Mouse (Mus musculus) midbrain, embryonic 15.5 days (tissue): ENCODE measurements around the gene Syf2. TPM values are rescaled to one million over a fixed set of nuclear protein-coding genes. Genes with fewer than 3 reads are reported as not detected.
"Not testable (repeated sequence)": the region's sequence is repeated elsewhere in the genome, so short reads cannot be mapped to it uniquely, and the experiment has no call there.

Experiments
- ATAC-seq: fragments of 200-750 bp; cut with Nextera tagmentation; replicated peaks from 2 replicates; pipeline ENCODE4 v1.8.0; 2017; ENCODE audit warnings: moderate TSS enrichment
- H3K27ac ChIP-seq: fragments of 300-500 bp; sonication (generic); 2 replicates; pipeline ENCODE4 v1.5.1; 2015; ENCODE audit warnings: mild to moderate bottlenecking, inconsistent platforms
- H3K27me3 ChIP-seq: fragments of 300-500 bp; sonication (generic); replicated peaks from 2 replicates; pipeline ENCODE4 v1.6.1; 2015; ENCODE audit warnings: inconsistent platforms
- H3K36me3 ChIP-seq: fragments of 300-500 bp; sonication (generic); replicated peaks from 2 replicates; pipeline ENCODE4 v1.6.1; 2015; ENCODE audit warnings: inconsistent platforms
- H3K4me1 ChIP-seq: fragments of 300-500 bp; sonication (generic); 2 replicates; pipeline ENCODE4 v1.6.1; 2015; ENCODE audit warnings: inconsistent platforms
- H3K4me2 ChIP-seq: fragments of 300-500 bp; sonication (generic); 2 replicates; pipeline ENCODE4 v1.6.1; 2015; ENCODE audit warnings: inconsistent platforms, mild to moderate bottlenecking, moderate library complexity
- H3K4me3 ChIP-seq: fragments of 300-500 bp; sonication (generic); 2 replicates; pipeline ENCODE4 v1.5.1; 2015; ENCODE audit warnings: mild to moderate bottlenecking, inconsistent platforms
- H3K9ac ChIP-seq: fragments of 300-500 bp; sonication (generic); 2 replicates; pipeline ENCODE4 v1.6.1; 2015; ENCODE audit warnings: mild to moderate bottlenecking, inconsistent platforms
- H3K9me3 ChIP-seq: fragments of 300-500 bp; sonication (generic); 2 replicates; pipeline ENCODE4 v1.6.1; 2016; ENCODE audit warnings: inconsistent platforms
- WGBS: fragments of 180-500 bp; shearing (Covaris S2); methylation state at CpG from one replicate; pipeline ENCODE4 v1.1.7; 2015; ENCODE audit warnings: mixed read lengths; 5-methylcytosine and 5-hydroxymethylcytosine counted together
- polyA plus RNA-seq: library from polyadenylated mRNA; unstranded; fragments of >200 nt; fragmentation: Nextera tagmentation; extraction: Ambion mirVana; gene quantifications from 2 replicates; pipeline ENCODE4 v1.2.1, GENCODE M21; 2015

The Syf2 gene
- 58.6 and 60.5 TPM in 2 replicates for polyA plus RNA-seq

DNA sequence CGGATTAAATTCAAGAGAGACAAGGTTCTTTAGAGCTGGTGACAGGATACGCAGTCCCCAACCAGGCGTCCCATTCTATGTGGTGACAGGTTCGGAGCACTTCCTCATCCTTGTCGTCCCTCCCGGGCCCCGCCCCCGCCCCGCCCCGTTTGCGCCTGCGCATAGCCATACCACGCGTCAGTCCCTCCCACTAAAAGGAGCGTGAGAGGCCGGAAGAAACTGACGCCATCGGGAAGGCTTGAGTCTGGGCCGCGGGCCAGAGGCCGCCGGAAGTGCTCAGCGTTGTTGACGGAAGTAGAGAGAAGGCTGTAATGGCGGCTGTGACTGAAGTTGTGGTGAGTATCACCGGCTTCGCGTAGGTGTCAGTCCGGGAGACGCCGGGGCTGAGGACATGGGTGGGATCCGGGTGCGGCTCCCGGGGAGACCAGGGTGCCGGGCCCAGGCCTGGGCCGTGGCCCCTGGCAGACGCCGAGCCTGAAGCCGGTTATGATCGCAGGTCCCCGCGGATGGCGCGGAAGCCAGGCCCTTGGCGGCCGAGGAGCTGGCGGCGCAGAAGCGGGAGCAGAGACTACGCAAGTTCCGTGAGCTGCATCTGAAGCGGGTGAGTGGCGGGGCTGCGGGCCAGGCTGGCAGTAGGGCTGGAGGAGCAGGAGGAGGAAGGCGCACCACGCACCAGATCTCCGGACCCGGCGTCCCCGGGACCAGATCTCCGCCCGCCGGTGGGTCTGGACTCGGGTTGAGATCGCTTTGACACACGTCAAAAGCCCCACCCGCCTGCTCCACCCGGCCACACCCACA, at the start of gene Syf2:
Syf2 (plus strand) TSS at position 215 of the 798 bp plus-strand sequence.
- Histone ChIP-seq H3K9ac (peak within 1 kb of the TSS; percentile 81), H3K36me3 (peaks cover 50% of the 10 kb centered on the region), H3K27me3 (no peaks in the 10 kb centered on the region), H3K4me2 (peak within 1 kb of the TSS; percentile 94), H3K4me1 (peaks cover 28% of the 10 kb centered on the region), H3K9me3 (no peaks in the 10 kb centered on the region), H3K4me3 (peak within 1 kb of the TSS; percentile 99), H3K27ac (peak within 1 kb of the TSS; percentile 84)
- ATAC-seq, result peak; percentile 96
- WGBS, result under 1% methylated on average over 68 of the region's 68 CpGs

DNA sequence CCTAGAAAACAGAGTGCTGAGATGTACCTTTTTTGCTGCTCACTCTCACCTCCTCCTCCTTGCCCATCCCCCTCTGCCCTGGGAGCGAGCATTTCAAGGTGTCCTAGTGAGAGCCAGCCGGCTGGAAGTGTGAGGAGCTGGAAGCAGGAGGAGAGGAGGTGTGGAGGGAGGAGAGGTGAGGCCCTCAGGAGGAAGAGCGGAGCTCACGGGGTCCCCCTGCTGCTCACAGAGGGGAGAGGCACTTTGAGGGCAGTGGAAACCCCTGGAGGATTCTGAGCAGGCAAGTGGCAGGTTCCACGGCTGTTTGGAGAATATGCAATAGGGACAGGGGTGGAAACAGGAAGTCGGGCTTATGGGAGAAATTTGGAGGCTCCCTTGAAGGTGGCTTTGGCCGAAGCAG, 47.4 kb upstream of the Syf2 start:
- Histone ChIP-seq H3K27me3 (no peaks in the 10 kb centered on the region), H3K36me3 (no peaks in the 10 kb centered on the region), H3K27ac (no peak overlapping the region), H3K9ac (no peak overlapping the region), H3K4me2 (no peak overlapping the region), H3K4me1 (peaks cover 7% of the 10 kb centered on the region), H3K4me3 (no peak overlapping the region), H3K9me3 (no peaks in the 10 kb centered on the region)
- no peak for ATAC-seq
- 31% methylated on average over 7 of the region's 7 CpGs for WGBS

DNA sequence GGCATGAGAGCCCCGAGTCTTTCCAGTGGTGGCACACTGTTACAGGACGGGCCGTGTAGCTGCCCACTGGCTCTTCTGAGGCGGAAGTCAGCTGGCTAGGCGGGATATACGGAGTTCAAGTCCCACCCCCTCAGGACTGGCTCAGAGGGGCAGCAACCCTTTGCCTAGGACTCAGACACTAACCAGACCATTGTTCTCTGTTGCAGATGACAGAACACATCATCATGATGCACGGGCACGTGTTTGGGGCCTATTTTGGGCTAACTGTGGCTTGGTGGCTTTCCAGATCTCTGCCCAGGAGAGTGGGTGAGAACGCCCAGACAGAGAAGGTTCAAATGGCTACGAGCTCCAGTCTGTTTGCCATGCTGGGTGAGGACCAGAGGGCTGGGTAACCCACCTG, 46.9 kb upstream of the Syf2 start:
- WGBS, result 88% methylated on average over 10 of the region's 10 CpGs
- Histone ChIP-seq H3K4me1 (peaks cover 7% of the 10 kb centered on the region), H3K4me3 (no peak overlapping the region), H3K9ac (no peak overlapping the region), H3K36me3 (no peaks in the 10 kb centered on the region), H3K4me2 (no peak overlapping the region), H3K27me3 (no peaks in the 10 kb centered on the region), H3K9me3 (no peaks in the 10 kb centered on the region), H3K27ac (no peak overlapping the region)
- ATAC-seq, result no peak

DNA sequence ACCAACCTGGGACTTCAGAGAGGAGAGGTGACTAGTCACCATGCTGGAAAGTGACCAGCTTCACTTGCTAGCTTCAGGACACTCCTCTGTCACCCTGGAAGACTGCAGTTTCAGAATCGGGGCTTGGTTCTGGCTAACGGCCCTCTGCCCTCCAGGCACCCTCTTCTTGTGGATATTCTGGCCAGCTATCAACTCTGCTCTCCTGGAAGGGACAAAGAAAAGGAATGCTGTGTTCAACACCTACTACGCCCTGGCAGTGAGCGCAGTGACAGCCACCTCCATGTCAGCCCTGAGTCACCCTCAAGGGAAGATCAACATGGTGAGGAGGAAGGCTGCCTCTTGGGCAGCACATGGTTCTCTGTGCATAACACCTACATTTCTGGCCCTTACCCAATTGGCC, 46.3 kb upstream of the Syf2 start:
- H3K27me3 ChIP-seq, result no peaks in the 10 kb centered on the region
- ATAC-seq, result no peak
- WGBS, result 88% methylated on average over 4 of the region's 4 CpGs
- no peak overlapping the region for H3K4me2 ChIP-seq
- H3K27ac ChIP-seq, result no peak overlapping the region
- H3K4me1 ChIP-seq, result peaks cover 5% of the 10 kb centered on the region
- no peaks in the 10 kb centered on the region for H3K36me3 ChIP-seq
- H3K4me3 ChIP-seq, result no peak overlapping the region
- no peak overlapping the region for H3K9ac ChIP-seq
- H3K9me3 ChIP-seq, result no peaks in the 10 kb centered on the region

DNA sequence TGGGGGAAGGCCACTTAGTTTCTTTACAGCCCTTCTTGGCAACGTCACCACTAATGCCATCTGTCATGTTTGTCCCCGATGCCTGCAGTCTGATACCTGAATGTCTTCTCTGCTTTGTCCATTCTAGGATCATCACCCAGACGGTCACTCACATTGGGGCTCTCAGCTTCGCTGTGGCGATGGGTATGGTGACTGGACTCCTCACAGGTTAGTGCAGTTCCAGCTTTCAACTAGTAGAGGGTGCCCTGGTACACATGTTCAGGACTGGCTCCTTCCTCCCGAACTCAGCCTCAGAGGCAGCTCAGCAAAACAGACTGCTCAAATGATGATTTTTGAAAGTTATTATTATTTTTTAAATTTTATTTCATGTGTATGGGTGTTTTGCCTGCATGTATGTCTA, 38.6 kb upstream of the Syf2 start:
- H3K27ac ChIP-seq, result no peak overlapping the region
- 77% methylated on average over 6 of the region's 6 CpGs for WGBS
- peaks cover 12% of the 10 kb centered on the region for H3K36me3 ChIP-seq
- no peak for ATAC-seq
- H3K9me3 ChIP-seq, result no peaks in the 10 kb centered on the region
- H3K27me3 ChIP-seq, result no peaks in the 10 kb centered on the region
- H3K4me3 ChIP-seq, result no peak overlapping the region
- H3K4me2 ChIP-seq, result no peak overlapping the region
- H3K4me1 ChIP-seq, result no peaks in the 10 kb centered on the region
- H3K9ac ChIP-seq, result no peak overlapping the region

DNA sequence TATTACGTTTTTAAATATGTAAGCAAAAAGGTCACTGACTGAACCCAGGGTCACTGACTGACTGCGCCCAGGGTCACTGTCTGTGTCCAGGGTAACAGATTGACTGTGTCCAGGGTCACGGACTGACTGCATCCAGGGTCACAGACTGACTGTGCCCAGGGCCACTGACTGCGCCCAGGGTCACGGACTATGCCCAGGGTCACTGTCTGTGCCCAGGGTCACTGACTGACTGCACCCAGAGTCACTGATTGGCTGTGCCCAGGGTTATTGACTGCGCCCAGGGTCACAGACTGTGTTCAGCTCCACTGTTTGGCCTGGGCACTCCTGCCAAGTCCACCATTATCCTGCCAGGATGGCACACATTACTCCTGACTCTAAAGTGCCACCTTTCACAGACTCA, 33.4 kb upstream of the Syf2 start:
- ATAC-seq, result no peak
- no peak overlapping the region for H3K4me2 ChIP-seq
- no peaks in the 10 kb centered on the region for H3K4me1 ChIP-seq
- H3K4me3 ChIP-seq, result no peak overlapping the region
- H3K27me3 ChIP-seq, result no peaks in the 10 kb centered on the region
- no peak overlapping the region for H3K9ac ChIP-seq
- 90% methylated on average over 6 of the region's 6 CpGs for WGBS
- peaks cover 46% of the 10 kb centered on the region for H3K36me3 ChIP-seq
- no peak overlapping the region for H3K27ac ChIP-seq
- H3K9me3 ChIP-seq, result no peaks in the 10 kb centered on the region

DNA sequence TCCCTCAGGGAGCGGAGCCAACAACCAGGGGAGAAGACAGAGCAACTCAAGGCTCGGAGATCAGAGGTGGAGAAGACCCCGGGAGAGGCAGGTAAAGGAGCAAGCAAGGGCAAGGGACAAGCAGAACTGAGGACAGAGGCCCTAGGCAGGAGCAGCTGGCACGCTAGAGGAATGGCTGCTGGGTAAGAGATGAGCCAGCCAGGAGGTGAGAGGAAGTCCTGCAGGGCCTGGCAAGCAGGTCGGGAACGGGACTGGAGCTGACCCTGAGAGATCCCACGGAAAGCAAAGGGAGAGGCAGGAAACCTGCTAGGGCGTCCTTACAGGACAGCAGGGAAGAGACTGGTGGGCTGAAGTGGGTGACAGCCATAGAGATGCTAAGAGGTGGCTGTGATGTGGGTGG, 29.6 kb upstream of the Syf2 start:
- H3K9ac ChIP-seq, result no peak overlapping the region
- WGBS, result 94% methylated on average over 8 of the region's 8 CpGs
- no peak for ATAC-seq
- H3K9me3 ChIP-seq, result no peaks in the 10 kb centered on the region
- H3K4me1 ChIP-seq, result no peaks in the 10 kb centered on the region
- no peaks in the 10 kb centered on the region for H3K27me3 ChIP-seq
- H3K4me3 ChIP-seq, result no peak overlapping the region
- H3K27ac ChIP-seq, result no peak overlapping the region
- no peak overlapping the region for H3K4me2 ChIP-seq
- peaks cover 64% of the 10 kb centered on the region for H3K36me3 ChIP-seq

DNA sequence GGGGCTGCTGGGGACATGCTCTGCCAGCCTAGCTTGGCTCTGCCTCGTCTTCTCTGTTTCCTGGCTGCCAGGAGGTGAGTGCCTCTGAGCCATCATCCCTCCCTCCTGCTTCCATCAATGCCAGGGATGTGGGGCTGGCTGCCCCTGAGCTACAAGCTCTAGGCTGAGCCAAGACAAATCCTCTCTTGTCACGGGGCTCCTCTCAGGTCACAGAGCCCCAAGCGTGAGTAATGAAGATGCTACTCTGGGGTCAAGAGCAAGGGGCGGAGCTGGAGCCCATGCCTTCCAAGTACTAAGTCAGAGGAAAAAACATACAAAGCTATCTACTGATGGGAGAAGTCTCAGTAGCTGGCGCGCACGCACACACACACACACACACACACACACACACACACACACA, 27.7 kb upstream of the Syf2 start:
- H3K36me3 ChIP-seq, result peaks cover 60% of the 10 kb centered on the region
- no peaks in the 10 kb centered on the region for H3K9me3 ChIP-seq
- no peak for ATAC-seq

DNA sequence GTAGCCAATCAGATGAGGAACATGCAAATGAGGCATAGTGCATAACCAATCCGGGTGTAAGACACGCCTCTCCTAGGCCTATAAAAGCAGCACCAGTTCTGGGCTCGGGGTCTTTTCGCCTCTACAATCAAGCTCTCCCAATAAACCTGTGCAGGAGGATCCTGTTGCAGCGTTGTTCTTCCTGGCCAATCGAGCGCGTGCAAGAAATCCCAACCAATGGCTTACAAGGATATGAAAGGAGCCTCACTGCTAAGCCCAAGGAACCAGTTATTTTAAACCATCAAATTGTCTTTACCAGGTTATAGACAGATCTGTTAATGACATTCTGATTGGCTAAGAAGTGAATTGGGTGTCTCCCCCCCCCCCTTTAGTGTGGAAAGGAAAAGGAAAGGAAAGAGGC, 19.3 kb upstream of the Syf2 start:
- not testable (repeated sequence) for H3K9me3 ChIP-seq, ATAC-seq, H3K9ac ChIP-seq, H3K27ac ChIP-seq, H3K4me3 ChIP-seq, H3K27me3 ChIP-seq, H3K4me2 ChIP-seq
- WGBS, result 97% methylated on average over 8 of the region's 8 CpGs
- H3K36me3 ChIP-seq, result peaks cover 26% of the 10 kb centered on the region
- peaks cover 17% of the 10 kb centered on the region for H3K4me1 ChIP-seq

More for the DNA sequence above, 27.7 kb upstream of the Syf2 start:
- Histone ChIP-seq H3K9ac (no peak overlapping the region), H3K27ac (no peak overlapping the region), H3K27me3 (no peaks in the 10 kb centered on the region), H3K4me2 (no peak overlapping the region), H3K4me1 (no peaks in the 10 kb centered on the region), H3K4me3 (no peak overlapping the region)
- 70% methylated on average over 7 of the region's 7 CpGs for WGBS

DNA sequence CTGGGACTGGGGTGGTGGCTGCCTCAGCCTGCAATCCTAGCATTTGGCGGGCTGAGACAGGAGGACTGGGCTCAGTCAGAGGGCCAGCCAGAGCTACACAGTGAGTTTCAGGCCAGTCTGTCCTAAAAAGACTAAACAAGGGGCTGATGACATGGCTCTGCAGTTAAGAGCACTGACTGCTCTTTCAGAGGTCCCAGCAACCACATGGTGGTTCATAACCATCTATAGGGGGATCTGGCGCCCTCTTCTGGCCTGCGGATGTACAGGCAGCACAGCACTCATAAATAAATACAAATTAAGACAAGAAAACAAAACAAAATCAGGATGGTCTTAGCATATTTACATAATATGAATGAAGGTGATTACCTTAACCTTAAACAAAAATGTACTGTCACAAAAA, 17.3 kb upstream of the Syf2 start:
- peak overlapping the region; percentile 76 for H3K4me3 ChIP-seq
- no peaks in the 10 kb centered on the region for H3K9me3 ChIP-seq
- H3K9ac ChIP-seq, result 0 out of 2 replicates have a peak overlapping the region, but pooled peaks have one; percentile 80
- H3K36me3 ChIP-seq, result peaks cover 12% of the 10 kb centered on the region
- H3K4me2 ChIP-seq, result peak overlapping the region; percentile 63
- peaks cover 17% of the 10 kb centered on the region for H3K4me1 ChIP-seq
- 30% methylated on average over 3 of the region's 3 CpGs for WGBS
- H3K27ac ChIP-seq, result no peak overlapping the region
- H3K27me3 ChIP-seq, result no peaks in the 10 kb centered on the region
- no peak for ATAC-seq

DNA sequence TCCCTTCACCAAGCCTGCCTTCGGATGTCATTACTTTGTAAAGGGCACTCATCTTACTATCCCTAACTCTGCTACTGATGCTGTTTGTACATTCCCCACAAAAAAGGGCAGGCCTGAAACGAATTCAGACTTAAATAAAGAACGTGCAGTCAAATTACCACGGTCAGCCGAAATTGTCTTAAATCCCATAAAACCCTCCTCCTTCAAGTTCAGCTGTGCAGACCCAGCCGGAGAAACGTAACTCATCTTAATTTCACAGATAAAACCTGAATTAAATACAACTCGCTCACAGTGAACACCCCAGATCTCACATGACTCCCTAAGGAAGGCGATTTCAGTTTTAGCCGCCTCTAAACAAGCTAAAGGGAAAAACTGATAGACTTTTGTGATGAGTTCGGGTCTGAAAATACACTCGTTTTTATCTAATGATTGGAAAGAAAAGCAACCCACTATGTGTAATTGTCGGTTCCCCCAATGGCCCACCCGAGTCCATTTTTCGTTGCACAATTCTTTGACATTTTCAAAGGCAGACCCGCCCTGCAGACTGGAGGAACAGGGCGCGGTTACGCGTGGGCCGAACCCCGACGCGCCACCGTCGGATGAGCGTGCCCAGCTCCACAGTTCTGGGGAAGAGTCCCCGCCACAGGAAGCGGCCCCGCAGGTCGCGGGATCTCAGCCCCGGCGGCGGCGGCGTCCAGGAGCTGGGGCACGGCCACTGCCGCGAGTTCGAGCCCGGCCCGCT, 16.4 kb upstream of the Syf2 start:
- H3K27ac ChIP-seq, result peak overlapping the region; percentile 86
- peak; percentile 66 for ATAC-seq
- H3K27me3 ChIP-seq, result no peaks in the 10 kb centered on the region
- H3K9ac ChIP-seq, result peak overlapping the region; percentile 80
- peaks cover 3% of the 10 kb centered on the region for H3K36me3 ChIP-seq
- peaks cover 17% of the 10 kb centered on the region for H3K4me1 ChIP-seq
- H3K4me2 ChIP-seq, result peak overlapping the region; percentile 63
- peak overlapping the region; percentile 76 for H3K4me3 ChIP-seq
- no peaks in the 10 kb centered on the region for H3K9me3 ChIP-seq
- WGBS, result under 1% methylated on average over 43 of the region's 43 CpGs

DNA sequence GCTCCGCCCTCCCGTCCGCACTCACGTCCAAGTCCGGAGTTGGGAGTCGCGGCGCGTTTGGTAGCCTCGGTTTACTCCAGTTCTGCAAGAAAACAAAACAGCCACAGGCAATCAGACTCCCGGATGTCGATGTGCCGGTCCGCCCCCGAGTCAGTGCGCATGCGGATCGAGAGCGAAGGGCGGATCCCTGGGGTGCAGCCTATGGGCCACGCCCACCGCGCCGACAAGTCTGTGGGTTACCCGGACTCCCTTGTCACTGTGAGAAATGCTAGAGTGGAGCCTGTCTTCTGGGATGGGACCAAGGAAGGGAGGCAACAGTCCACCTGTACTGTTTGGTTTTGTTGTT, 15.9 kb upstream of the Syf2 start, which contains the start of gene Tmem50a:
Tmem50a (minus strand) TSS at position 161 of the 346 bp plus-strand sequence.
- peak; percentile 87 for ATAC-seq
- Histone ChIP-seq H3K36me3 (no peaks in the 10 kb centered on the region; the same call in 1 of the 2 replicates), H3K4me1 (peaks cover 17% of the 10 kb centered on the region), H3K4me3 (peak within 1 kb of the TSS; percentile 76), H3K9ac (peak within 1 kb of the TSS; percentile 80), H3K27ac (peak within 1 kb of the TSS; percentile 86), H3K27me3 (no peaks in the 10 kb centered on the region), H3K4me2 (peak within 1 kb of the TSS; percentile 63), H3K9me3 (no peaks in the 10 kb centered on the region)
- WGBS, result 0% methylated on average over 25 of the region's 25 CpGs
